Mouse (Mus musculus): ENCODE data around the gene Slc41a3. TPM values are rescaled to one million over a fixed set of nuclear protein-coding genes. Genes with fewer than 3 reads are reported as not detected.

The Slc41a3 gene
- total and polyA plus RNA-seq, 3 experiments = 0.10 to 0.59 (median 0.15) TPM

DNA sequence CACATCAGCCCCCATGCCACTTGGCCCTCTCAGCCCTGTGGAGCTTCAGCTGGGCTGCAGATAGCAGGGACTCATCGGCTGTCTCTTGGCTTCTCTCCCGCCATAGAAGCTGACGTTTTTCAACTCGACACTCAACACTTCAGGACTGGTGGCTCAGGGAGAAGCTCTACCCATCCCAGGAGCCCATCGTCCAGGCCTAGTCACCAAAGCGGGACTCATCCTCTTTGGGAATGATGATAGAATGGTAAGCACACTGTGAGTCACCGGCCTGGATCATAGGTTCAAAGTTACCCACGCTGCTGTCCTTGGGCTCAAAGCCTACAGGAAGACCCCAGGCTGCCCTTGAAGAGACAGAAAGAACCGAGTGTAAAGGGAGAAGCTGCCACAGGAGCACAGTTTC lies 40.3 kb upstream of the Slc41a3 start:
- no peak overlapping the region for H3K4me3 ChIP-seq (replicated peaks in 1 of 3; ENCODE audit: low read depth in 2 of 3, low read length in 2 of 3, poor library complexity in 1 of 3)
- H3K4me2 ChIP-seq (ENCODE audit: insufficient read depth, low read depth, poor library complexity, severe bottlenecking) = no peak overlapping the region
- peaks cover 11% of the 10 kb centered on the region for H3K9me3 ChIP-seq (replicated peaks; ENCODE audit: low read length)
- no peaks in the 10 kb centered on the region for H3K79me2 ChIP-seq (replicated peaks; ENCODE audit: control insufficient read depth, extremely low read depth, insufficient read depth, poor library complexity, severe bottlenecking)
- no peaks in the 10 kb centered on the region for H3K36me3 ChIP-seq (replicated peaks in 1 of 2; ENCODE audit: control insufficient read depth in 1 of 2, insufficient read depth in 1 of 2, low read length in 1 of 2)
- no peak for TF ChIP-seq ZC3H11A (IDR thresholded peaks at IDR 0.05; ENCODE audit: low read depth, low read length)
- no peak for TF ChIP-seq TCF12 (IDR thresholded peaks at IDR 0.05; ENCODE audit: low read depth, low read length)
- TF ChIP-seq BHLHE40 (IDR thresholded peaks at IDR 0.05; ENCODE audit: low read depth, low read length) = no peak
- no peak for TF ChIP-seq IRF4 (IDR thresholded peaks at IDR 0.05; ENCODE audit: low read depth, low read length)
- no peak for TF ChIP-seq USF1 (IDR thresholded peaks at IDR 0.05; ENCODE audit: low read depth, low read length)
- TF ChIP-seq ETS1 (conservative IDR thresholded peaks at IDR 0.05; ENCODE audit: low read depth, low read length) = no peak
- H3K27ac ChIP-seq (ENCODE audit: insufficient read depth, low read depth) = no peak overlapping the region
- DNase-seq (ENCODE audit: extremely low read depth) = no peak
- dilution Hi-C loops (cut with MboI; ENCODE audit: extremely low pct_ligation_motif_present, extremely low pct_unique_long_range_greater_than_20kb, low sequenced_read_pairs) (no loop called here), in situ Hi-C loops (cut with MboI; ENCODE audit: low pct_ligation_motif_present, low pct_unique_long_range_greater_than_20kb, low sequenced_read_pairs) (no loop called here)
- no peak overlapping the region for H3K9ac ChIP-seq (ENCODE audit: insufficient read depth, low read depth)
- peaks cover 93% of the 10 kb centered on the region for H3K27me3 ChIP-seq (replicated peaks)
- no peaks in the 10 kb centered on the region for H3K4me1 ChIP-seq (ENCODE audit: control insufficient read depth in 1 of 2, insufficient read depth in 2 of 2)

DNA sequence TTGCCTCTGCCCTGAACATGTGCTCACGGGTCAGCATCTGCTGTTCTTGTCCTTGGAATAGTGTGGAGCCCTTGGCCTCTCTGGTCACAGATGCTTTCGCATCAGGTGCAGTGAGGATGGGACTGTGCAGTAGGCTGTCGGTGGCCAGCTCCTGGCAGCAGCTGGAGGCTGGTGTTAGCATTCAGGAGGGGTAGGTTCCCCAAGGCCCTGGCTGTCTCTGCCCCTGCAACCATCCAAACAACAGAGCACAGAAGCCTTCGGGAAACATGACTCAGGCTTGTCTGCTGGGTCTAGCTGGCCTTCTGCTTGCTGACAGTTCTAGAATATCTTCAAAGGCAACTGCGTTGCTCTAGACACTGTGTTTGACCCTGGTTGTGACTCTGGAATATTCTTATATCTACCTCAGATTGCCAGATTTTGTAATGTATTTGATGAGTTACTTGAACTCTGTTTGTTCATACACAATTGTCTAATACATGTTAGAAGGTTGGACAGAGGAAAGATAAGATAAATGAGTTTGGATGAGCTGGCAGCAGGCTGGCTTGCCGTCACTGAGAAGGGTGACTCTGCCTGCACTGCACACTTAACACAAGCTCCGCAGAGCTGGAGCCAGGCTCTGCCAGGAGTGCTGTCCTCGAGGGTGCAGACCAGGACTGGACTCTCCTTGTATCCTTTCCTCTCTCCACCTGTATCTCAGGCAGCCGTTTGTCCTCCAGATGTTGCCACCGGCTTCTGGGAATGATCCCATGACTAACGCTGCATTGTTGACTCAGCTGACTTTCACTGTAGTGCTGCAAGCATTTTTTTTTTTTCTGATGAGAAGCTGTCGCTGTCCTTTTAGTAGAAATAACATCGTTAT lies 38.9 kb upstream of the Slc41a3 start:
- dilution Hi-C loops (cut with MboI; ENCODE audit: extremely low pct_ligation_motif_present, extremely low pct_unique_long_range_greater_than_20kb, low sequenced_read_pairs) = no loop called here
- no peak overlapping the region for H3K4me2 ChIP-seq (ENCODE audit: insufficient read depth, low read depth, poor library complexity, severe bottlenecking)
- H3K9me3 ChIP-seq (replicated peaks; ENCODE audit: low read length) = peaks cover 7% of the 10 kb centered on the region
- in situ Hi-C loops (cut with MboI; ENCODE audit: low pct_ligation_motif_present, low pct_unique_long_range_greater_than_20kb, low sequenced_read_pairs) = no loop called here
- H3K9ac ChIP-seq (ENCODE audit: insufficient read depth, low read depth) = no peak overlapping the region
- TF ChIP-seq TCF12 (IDR thresholded peaks at IDR 0.05; ENCODE audit: low read depth, low read length) = no peak
- no peak for TF ChIP-seq TBP (conservative IDR thresholded peaks at IDR 0.05; ENCODE audit: low read depth, low read length)
- H3K27ac ChIP-seq (ENCODE audit: insufficient read depth, low read depth) = no peak overlapping the region
- DNase-seq (ENCODE audit: extremely low read depth) = no peak
- no peaks in the 10 kb centered on the region for H3K4me1 ChIP-seq (ENCODE audit: control insufficient read depth in 1 of 2, insufficient read depth in 2 of 2)
- no peaks in the 10 kb centered on the region for H3K79me2 ChIP-seq (replicated peaks; ENCODE audit: control insufficient read depth, extremely low read depth, insufficient read depth, poor library complexity, severe bottlenecking)
- H3K36me3 ChIP-seq (replicated peaks in 1 of 2; ENCODE audit: control insufficient read depth in 1 of 2, insufficient read depth in 1 of 2, low read length in 1 of 2) = no peaks in the 10 kb centered on the region
- no peak overlapping the region for H3K4me3 ChIP-seq (replicated peaks in 1 of 3; ENCODE audit: low read depth in 2 of 3, low read length in 2 of 3, poor library complexity in 1 of 3)
- H3K27me3 ChIP-seq (replicated peaks) = peaks cover 93% of the 10 kb centered on the region

DNA sequence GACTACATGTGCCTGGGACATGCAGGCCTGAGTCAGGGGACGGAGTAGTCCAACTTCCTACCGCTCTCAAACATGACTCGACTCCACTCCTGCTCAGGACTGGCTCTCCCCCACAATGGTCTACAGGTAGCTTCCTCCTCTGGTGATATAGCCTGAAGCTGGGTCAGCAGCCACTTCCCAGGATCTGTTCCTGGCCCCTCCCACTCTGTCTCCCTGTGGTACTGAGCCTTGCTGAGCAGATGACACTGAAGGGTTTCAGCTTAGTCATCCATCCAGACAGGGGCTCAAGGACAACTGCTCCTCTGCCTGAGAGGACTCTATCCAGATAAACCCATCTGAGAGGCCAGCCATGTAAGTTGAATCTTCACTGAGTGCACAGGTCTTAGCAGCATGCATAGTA lies 37.0 kb upstream of the Slc41a3 start:
- H3K79me2 ChIP-seq (replicated peaks; ENCODE audit: control insufficient read depth, extremely low read depth, insufficient read depth, poor library complexity, severe bottlenecking) = no peaks in the 10 kb centered on the region
- in situ Hi-C loops (cut with MboI; ENCODE audit: low pct_ligation_motif_present, low pct_unique_long_range_greater_than_20kb, low sequenced_read_pairs) = no loop called here
- peaks cover 7% of the 10 kb centered on the region for H3K9me3 ChIP-seq (replicated peaks; ENCODE audit: low read length)
- H3K27me3 ChIP-seq (replicated peaks) = peaks cover 95% of the 10 kb centered on the region
- H3K27ac ChIP-seq (ENCODE audit: insufficient read depth, low read depth) = no peak overlapping the region
- dilution Hi-C loops (cut with MboI; ENCODE audit: extremely low pct_ligation_motif_present, extremely low pct_unique_long_range_greater_than_20kb, low sequenced_read_pairs) = no loop called here
- no peak overlapping the region for H3K4me2 ChIP-seq (ENCODE audit: insufficient read depth, low read depth, poor library complexity, severe bottlenecking)
- TF ChIP-seq UBTF (IDR thresholded peaks at IDR 0.05; ENCODE audit: low read depth, low read length) = no peak
- no peak for TF ChIP-seq MAX (IDR thresholded peaks at IDR 0.05; ENCODE audit: low read length)
- TF ChIP-seq TBP (conservative IDR thresholded peaks at IDR 0.05; ENCODE audit: low read depth, low read length) = no peak
- no peak for TF ChIP-seq MEF2A (IDR thresholded peaks at IDR 0.05; ENCODE audit: borderline replicate concordance, low read depth, low read length)
- no peak for TF ChIP-seq CHD2 (IDR thresholded peaks at IDR 0.05; ENCODE audit: low read length)
- TF ChIP-seq GABPA (IDR thresholded peaks at IDR 0.05; ENCODE audit: insufficient replicate concordance, low read depth, low read length) = no peak
- TF ChIP-seq JUND (conservative IDR thresholded peaks at IDR 0.05; ENCODE audit: low read depth, low read length) = no peak
- no peak for TF ChIP-seq POLR2AphosphoS2 (IDR thresholded peaks at IDR 0.05; ENCODE audit: low read depth, low read length)
- no peak for TF ChIP-seq USF2 (conservative IDR thresholded peaks at IDR 0.05; ENCODE audit: low read depth, low read length)
- TF ChIP-seq RAD21 (IDR thresholded peaks at IDR 0.05; ENCODE audit: low read depth, low read length) = no peak
- TF ChIP-seq PAX5 (IDR thresholded peaks at IDR 0.05; ENCODE audit: low read length) = no peak
- no peak for TF ChIP-seq KAT2A (IDR thresholded peaks at IDR 0.05; ENCODE audit: insufficient replicate concordance, low read length)
- no peak for TF ChIP-seq ZMIZ1 (IDR thresholded peaks at IDR 0.05; ENCODE audit: low read depth, low read length)
- no peak for TF ChIP-seq ELF1 (IDR thresholded peaks at IDR 0.05; ENCODE audit: low read depth, low read length)
- no peak for TF ChIP-seq EP300 (IDR thresholded peaks at IDR 0.05; ENCODE audit: low read length)
- no peak for TF ChIP-seq BHLHE40 (IDR thresholded peaks at IDR 0.05; ENCODE audit: low read depth, low read length)
- no peak for TF ChIP-seq NRF1 (IDR thresholded peaks at IDR 0.05; ENCODE audit: low read depth, low read length)
- no peaks in the 10 kb centered on the region for H3K4me1 ChIP-seq (ENCODE audit: control insufficient read depth in 1 of 2, insufficient read depth in 2 of 2)
- H3K36me3 ChIP-seq (replicated peaks in 1 of 2; ENCODE audit: control insufficient read depth in 1 of 2, insufficient read depth in 1 of 2, low read length in 1 of 2) = no peaks in the 10 kb centered on the region
- no peak for DNase-seq (ENCODE audit: extremely low read depth)
- H3K4me3 ChIP-seq (replicated peaks in 1 of 3; ENCODE audit: low read depth in 2 of 3, low read length in 2 of 3, poor library complexity in 1 of 3) = no peak overlapping the region
- H3K9ac ChIP-seq (ENCODE audit: insufficient read depth, low read depth) = no peak overlapping the region

Measured in CH12.LX (cell line).